Mouse (Mus musculus): ENCODE measurements around the gene Aldh3b3. TPM values are rescaled to one million over a fixed set of nuclear protein-coding genes. Genes with fewer than 3 reads are reported as not detected.

Gene Aldh3b3
- polyA plus RNA-seq, 1 experiment = 0.97 TPM

- 90% methylated on average over 1 of the region's 1 CpGs for WGBS
- H3K27ac ChIP-seq (ENCODE audit: control insufficient read depth, insufficient read depth, low read length) = no peak within 1 kb of the TSS
These were observed 44.7 kb downstream of the Aldh3b3 start, which contains the start of gene Doc2g for GRCm38 (mm10) chr19:4003112-4003511. Doc2g (plus strand) TSS chr19:4003313.

GRCm38 (mm10) chr19:4003641-4004040 is 45.2 kb downstream of the Aldh3b3 start:
- Histone ChIP-seq H3K4me1 (replicated peaks; ENCODE audit: control insufficient read depth, insufficient read depth, low read length) (peaks cover 18% of the 10 kb centered on the region), H3K27me3 (ENCODE audit: control insufficient read depth, insufficient read depth, low read length) (no peaks in the 10 kb centered on the region), H3K36me3 (ENCODE audit: control insufficient read depth, insufficient read depth, low read length) (peaks cover 19% of the 10 kb centered on the region), H3K27ac (ENCODE audit: control insufficient read depth, insufficient read depth, low read length) (no peak overlapping the region), H3K4me3 (ENCODE audit: control insufficient read depth, insufficient read depth, low read length) (no peak overlapping the region)
- no peak for DNase-seq
- TF ChIP-seq POLR2A (IDR thresholded peaks at IDR 0.05; ENCODE audit: control insufficient read depth, extremely low read depth, insufficient read depth, low read length, poor library complexity) (no peak), CTCF (IDR thresholded peaks at IDR 0.05; ENCODE audit: borderline replicate concordance, control insufficient read depth, extremely low read depth, insufficient read depth, low read length, poor library complexity) (no peak)
- WGBS = 91% methylated on average over 12 of the region's 12 CpGs

More at GRCm38 (mm10) chr19:4003112-4003511, 44.7 kb downstream of the Aldh3b3 start, which contains the start of gene Doc2g:
- TF ChIP-seq CTCF (IDR thresholded peaks at IDR 0.05; ENCODE audit: borderline replicate concordance, control insufficient read depth, extremely low read depth, insufficient read depth, low read length, poor library complexity) = no peak
- TF ChIP-seq POLR2A (IDR thresholded peaks at IDR 0.05; ENCODE audit: control insufficient read depth, extremely low read depth, insufficient read depth, low read length, poor library complexity) = no peak
- peaks cover 16% of the 10 kb centered on the region for H3K36me3 ChIP-seq (ENCODE audit: control insufficient read depth, insufficient read depth, low read length)
- no peak within 1 kb of the TSS for H3K4me3 ChIP-seq (ENCODE audit: control insufficient read depth, insufficient read depth, low read length)
- H3K27me3 ChIP-seq (ENCODE audit: control insufficient read depth, insufficient read depth, low read length) = no peaks in the 10 kb centered on the region
- no peak for DNase-seq
- peaks cover 18% of the 10 kb centered on the region for H3K4me1 ChIP-seq (replicated peaks; ENCODE audit: control insufficient read depth, insufficient read depth, low read length)

- no peak for DNase-seq
- no peak for TF ChIP-seq POLR2A (IDR thresholded peaks at IDR 0.05; ENCODE audit: control insufficient read depth, extremely low read depth, insufficient read depth, low read length, poor library complexity)
- no peak for TF ChIP-seq CTCF (IDR thresholded peaks at IDR 0.05; ENCODE audit: borderline replicate concordance, control insufficient read depth, extremely low read depth, insufficient read depth, low read length, poor library complexity)
- 97% methylated on average over 15 of the region's 15 CpGs for WGBS
- no peaks in the 10 kb centered on the region for H3K27me3 ChIP-seq (ENCODE audit: control insufficient read depth, insufficient read depth, low read length)
- H3K27ac ChIP-seq (ENCODE audit: control insufficient read depth, insufficient read depth, low read length) = no peak overlapping the region
- peaks cover 23% of the 10 kb centered on the region for H3K36me3 ChIP-seq (ENCODE audit: control insufficient read depth, insufficient read depth, low read length)
- H3K4me1 ChIP-seq (replicated peaks; ENCODE audit: control insufficient read depth, insufficient read depth, low read length) = peaks cover 14% of the 10 kb centered on the region
- no peak overlapping the region for H3K4me3 ChIP-seq (ENCODE audit: control insufficient read depth, insufficient read depth, low read length)
These were observed 45.9 kb downstream of the Aldh3b3 start for GRCm38 (mm10) chr19:4004331-4004730.

GRCm38 (mm10) chr19:4005091-4005490 is 46.6 kb downstream of the Aldh3b3 start:
- no peak for TF ChIP-seq CTCF (IDR thresholded peaks at IDR 0.05; ENCODE audit: borderline replicate concordance, control insufficient read depth, extremely low read depth, insufficient read depth, low read length, poor library complexity)
- TF ChIP-seq POLR2A (IDR thresholded peaks at IDR 0.05; ENCODE audit: control insufficient read depth, extremely low read depth, insufficient read depth, low read length, poor library complexity) = no peak
- WGBS = 90% methylated on average over 9 of the region's 9 CpGs
- Histone ChIP-seq H3K27me3 (ENCODE audit: control insufficient read depth, insufficient read depth, low read length) (no peaks in the 10 kb centered on the region), H3K27ac (ENCODE audit: control insufficient read depth, insufficient read depth, low read length) (no peak overlapping the region), H3K4me3 (ENCODE audit: control insufficient read depth, insufficient read depth, low read length) (no peak overlapping the region), H3K4me1 (replicated peaks; ENCODE audit: control insufficient read depth, insufficient read depth, low read length) (peaks cover 7% of the 10 kb centered on the region), H3K36me3 (ENCODE audit: control insufficient read depth, insufficient read depth, low read length) (peaks cover 23% of the 10 kb centered on the region)
- no peak for DNase-seq

- TF ChIP-seq CTCF (IDR thresholded peaks at IDR 0.05; ENCODE audit: borderline replicate concordance, control insufficient read depth, extremely low read depth, insufficient read depth, low read length, poor library complexity) (no peak), POLR2A (IDR thresholded peaks at IDR 0.05; ENCODE audit: control insufficient read depth, extremely low read depth, insufficient read depth, low read length, poor library complexity) (no peak)
- Histone ChIP-seq H3K27ac (ENCODE audit: control insufficient read depth, insufficient read depth, low read length) (no peak overlapping the region), H3K4me3 (ENCODE audit: control insufficient read depth, insufficient read depth, low read length) (no peak overlapping the region), H3K27me3 (ENCODE audit: control insufficient read depth, insufficient read depth, low read length) (no peaks in the 10 kb centered on the region), H3K4me1 (replicated peaks; ENCODE audit: control insufficient read depth, insufficient read depth, low read length) (peaks cover 4% of the 10 kb centered on the region), H3K36me3 (ENCODE audit: control insufficient read depth, insufficient read depth, low read length) (peaks cover 23% of the 10 kb centered on the region)
- WGBS = 97% methylated on average over 8 of the region's 8 CpGs
- DNase-seq = no peak
These were observed 47.5 kb downstream of the Aldh3b3 start for GRCm38 (mm10) chr19:4005971-4006370.

GRCm38 (mm10) chr19:4011086-4011485 is 52.6 kb downstream of the Aldh3b3 start:
- over 99% methylated on average over 5 of the region's 5 CpGs for WGBS
- Histone ChIP-seq H3K27me3 (ENCODE audit: control insufficient read depth, insufficient read depth, low read length) (no peaks in the 10 kb centered on the region), H3K36me3 (ENCODE audit: control insufficient read depth, insufficient read depth, low read length) (peaks cover 23% of the 10 kb centered on the region), H3K4me3 (ENCODE audit: control insufficient read depth, insufficient read depth, low read length) (no peak overlapping the region), H3K27ac (ENCODE audit: control insufficient read depth, insufficient read depth, low read length) (no peak overlapping the region), H3K4me1 (replicated peaks; ENCODE audit: control insufficient read depth, insufficient read depth, low read length) (peaks cover 7% of the 10 kb centered on the region)
- TF ChIP-seq CTCF (IDR thresholded peaks at IDR 0.05; ENCODE audit: borderline replicate concordance, control insufficient read depth, extremely low read depth, insufficient read depth, low read length, poor library complexity) (no peak), POLR2A (IDR thresholded peaks at IDR 0.05; ENCODE audit: control insufficient read depth, extremely low read depth, insufficient read depth, low read length, poor library complexity) (no peak)
- no peak for DNase-seq
